Mouse (Mus musculus) olfactory bulb, adult 2 months (tissue): ENCODE results near the gene Gm12248.

Experiments
- CTCF ChIP-seq: fragments of 200-500 bp; IDR thresholded peaks from 2 replicates; pipeline ENCODE4 v1.5.1; 2012; ENCODE audit warnings: low read depth, mild to moderate bottlenecking, low read length, moderate library complexity; ENCODE audit not compliant: insufficient read depth
- POLR2A ChIP-seq: fragments of 200-500 bp; IDR thresholded peaks from 2 replicates; pipeline ENCODE4 v1.6.1; 2012; ENCODE audit warnings: mild to moderate bottlenecking, low read depth, low read length, moderate library complexity; ENCODE audit not compliant: insufficient read depth

DNA sequence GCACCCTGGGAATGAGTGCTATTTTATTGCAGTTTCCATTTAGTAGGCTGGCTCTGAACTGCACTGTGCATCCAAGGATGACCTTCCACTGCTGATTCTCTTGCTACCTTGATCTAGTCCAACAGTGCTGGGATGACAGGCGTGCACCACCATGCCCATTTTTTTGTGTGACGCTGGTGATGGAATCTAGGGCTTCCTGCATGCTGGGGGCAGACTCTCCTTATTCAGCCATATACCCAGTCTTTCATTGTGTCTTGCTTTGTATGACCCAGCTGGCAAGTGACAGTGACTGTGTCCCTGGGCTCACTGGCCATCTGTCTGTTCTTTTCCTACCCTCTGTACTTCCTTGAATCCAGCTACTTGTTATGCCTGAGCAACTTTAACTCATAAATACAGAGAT, 30.8 kb upstream of the Gm12248 start:
- TF ChIP-seq CTCF (no peak), POLR2A (no peak)
